Mouse (Mus musculus) CH12.LX (cell line): ENCODE measurements at regions not wholly inside any gene's neighbourhood (a gene's known extent, or its start where the extent isn't known, plus 50 kb on each side); places are given as distances from the start of the nearest gene placed in this dataset.

Source experiments
- DNase-seq: peaks from one replicate; pipeline ENCODE4 v3.0.0-alpha.2; 2013; ENCODE audit errors: extremely low read depth
- H3K27ac ChIP-seq: 2 replicates; pipeline ENCODE4 v1.5.1; 2012; ENCODE audit warnings: low read depth, mild to moderate bottlenecking, control low read depth, moderate library complexity; ENCODE audit not compliant: insufficient read depth
- H3K27me3 ChIP-seq: replicated peaks from 2 replicates; pipeline ENCODE3; 2012; ENCODE audit warnings: inconsistent platforms
- H3K36me3 ChIP-seq, 2 experiments: replicated peaks in 1 of 2; 2 replicates each; pipeline versions ENCODE3 to v1.6.1; 2012; ENCODE audit warnings: inconsistent platforms in 1 of 2, low read length in 1 of 2, mild to moderate bottlenecking in 1 of 2, mixed read lengths in 1 of 2, moderate library complexity in 1 of 2; ENCODE audit not compliant: control insufficient read depth in 1 of 2, insufficient read depth in 1 of 2
- H3K4me1 ChIP-seq, 2 experiments: 2 replicates each; pipeline ENCODE4 v1.6.1; 2012; ENCODE audit warnings: inconsistent platforms in 1 of 2, moderate library complexity in 1 of 2; ENCODE audit not compliant: insufficient read depth in 2 of 2, control insufficient read depth in 1 of 2
- H3K4me2 ChIP-seq: 2 replicates; pipeline ENCODE4 v1.6.1; 2012; ENCODE audit warnings: low read depth, mild to moderate bottlenecking, control low read depth; ENCODE audit not compliant: poor library complexity, insufficient read depth, severe bottlenecking
- H3K4me3 ChIP-seq, 3 experiments: fragments of 150-350 bp in 1 of 3; sonication (generic) in 1 of 3; replicated peaks in 1 of 3; 2 replicates each; pipeline versions ENCODE3 to v1.5.1; 2011 to 2012; ENCODE audit warnings: low read depth in 2 of 3, low read length in 2 of 3, mild to moderate bottlenecking in 2 of 3, moderate library complexity in 2 of 3, control low read depth in 1 of 3, improper control_type of control experiment in 1 of 3, inconsistent platforms in 1 of 3, mixed read lengths in 1 of 3; ENCODE audit not compliant: poor library complexity in 1 of 3
- H3K79me2 ChIP-seq: replicated peaks from 2 replicates; pipeline ENCODE4 v1.6.1; 2012; ENCODE audit warnings: mild to moderate bottlenecking, moderate library complexity; ENCODE audit not compliant: control insufficient read depth, poor library complexity, insufficient read depth, severe bottlenecking; ENCODE audit errors: extremely low read depth
- H3K9ac ChIP-seq: 2 replicates; pipeline ENCODE4 v1.6.1; 2012; ENCODE audit warnings: low read depth, mild to moderate bottlenecking, control low read depth, moderate library complexity; ENCODE audit not compliant: insufficient read depth
- H3K9me3 ChIP-seq: replicated peaks from 2 replicates; pipeline ENCODE3; 2012; ENCODE audit warnings: low read length, inconsistent platforms, mixed read lengths
- CHD1 ChIP-seq: IDR thresholded peaks from 2 replicates; pipeline ENCODE4 v1.6.1; 2012; ENCODE audit warnings: low read depth, low read length, improper control_type of control experiment, inconsistent platforms
- CHD2 ChIP-seq: IDR thresholded peaks from 2 replicates; pipeline ENCODE4 v1.6.1; 2011; ENCODE audit warnings: low read length, improper control_type of control experiment
- E2F4 ChIP-seq: IDR thresholded peaks from 2 replicates; pipeline ENCODE4 v1.6.1; 2011; ENCODE audit warnings: low read depth, low read length, improper control_type of control experiment; ENCODE audit not compliant: insufficient replicate concordance
- ELF1 ChIP-seq: IDR thresholded peaks from 2 replicates; pipeline ENCODE4 v1.6.1; 2014; ENCODE audit warnings: low read depth, mild to moderate bottlenecking, inconsistent platforms, low read length, improper control_type of control experiment
- GABPA ChIP-seq: IDR thresholded peaks from 2 replicates; pipeline ENCODE4 v1.6.1; 2012; ENCODE audit warnings: low read depth, low read length, improper control_type of control experiment, inconsistent platforms; ENCODE audit not compliant: insufficient replicate concordance
- JUN ChIP-seq: IDR thresholded peaks from 2 replicates; pipeline ENCODE4 v1.6.1; 2011; ENCODE audit warnings: low read depth, mild to moderate bottlenecking, low read length, improper control_type of control experiment, moderate library complexity; ENCODE audit not compliant: insufficient read depth
- MAFK ChIP-seq: IDR thresholded peaks from 2 replicates; pipeline ENCODE4 v1.6.1; 2011; ENCODE audit warnings: low read length, improper control_type of control experiment; ENCODE audit not compliant: insufficient replicate concordance
- MAX ChIP-seq: IDR thresholded peaks from 2 replicates; pipeline ENCODE4 v1.6.1; 2011; ENCODE audit warnings: low read length, improper control_type of control experiment
- MAZ ChIP-seq: IDR thresholded peaks from 2 replicates; pipeline ENCODE4 v1.6.1; 2012; ENCODE audit warnings: low read depth, mild to moderate bottlenecking, inconsistent platforms, low read length, improper control_type of control experiment, moderate library complexity
- MXI1 ChIP-seq: IDR thresholded peaks from 2 replicates; pipeline ENCODE4 v1.6.1; 2011; ENCODE audit warnings: mild to moderate bottlenecking, low read depth, low read length, improper control_type of control experiment
- NRF1 ChIP-seq: IDR thresholded peaks from 2 replicates; pipeline ENCODE4 v1.6.1; 2014; ENCODE audit warnings: low read depth, mild to moderate bottlenecking, inconsistent platforms, low read length, improper control_type of control experiment, moderate library complexity
- PAX5 ChIP-seq: IDR thresholded peaks from 2 replicates; pipeline ENCODE4 v1.6.1; 2012; ENCODE audit warnings: low read length, inconsistent platforms, mixed read lengths
- POLR2A ChIP-seq: IDR thresholded peaks from 2 replicates; pipeline ENCODE4 v1.6.1; 2011; ENCODE audit warnings: low read depth, mild to moderate bottlenecking, improper control_type of control experiment, low read length
- SIN3A ChIP-seq: IDR thresholded peaks from 2 replicates; pipeline ENCODE4 v1.6.1; 2012; ENCODE audit warnings: low read length, improper control_type of control experiment, inconsistent platforms
- SMC3 ChIP-seq: IDR thresholded peaks from 2 replicates; pipeline ENCODE4 v1.6.1; 2011; ENCODE audit warnings: low read depth, low read length, improper control_type of control experiment
- USF1 ChIP-seq: IDR thresholded peaks from 2 replicates; pipeline ENCODE4 v1.6.1; 2014; ENCODE audit warnings: low read depth, mild to moderate bottlenecking, inconsistent platforms, low read length, improper control_type of control experiment
- USF2 ChIP-seq: conservative IDR thresholded peaks from 2 replicates; pipeline ENCODE4 v1.6.1; 2011; ENCODE audit warnings: low read depth, low read length, improper control_type of control experiment
- ZKSCAN1 ChIP-seq: IDR thresholded peaks from 2 replicates; pipeline ENCODE4 v1.6.1; 2012; ENCODE audit warnings: low read depth, inconsistent platforms, low read length, improper control_type of control experiment, borderline replicate concordance
- dilution Hi-C: fragments of 300-500 bp; cut with MboI; formaldehyde crosslinking; loops from 2 replicates; pipeline ENCODE4 v1.14.3; 2020; ENCODE audit warnings: low sequenced_read_pairs; ENCODE audit not compliant: extremely low pct_unique_long_range_greater_than_20kb, extremely low pct_ligation_motif_present
- in situ Hi-C: fragments of 300-500 bp; cut with MboI; formaldehyde crosslinking; loops from 3 replicates; pipeline ENCODE4 v1.14.3; 2019; ENCODE audit warnings: low sequenced_read_pairs, low pct_ligation_motif_present, low pct_unique_long_range_greater_than_20kb, mixed read lengths

GRCm38 (mm10) chr8:103314279-103315022 is 529.0 kb upstream of the Cdh11 start:
- in situ Hi-C loops = no loop called here
- Histone ChIP-seq H3K79me2 (no peaks in the 10 kb centered on the region), H3K27me3 (peaks cover 3% of the 10 kb centered on the region), H3K9me3 (peaks cover 8% of the 10 kb centered on the region), H3K27ac (no peak overlapping the region), H3K4me3 (no peak overlapping the region), H3K4me1 (no peaks in the 10 kb centered on the region), H3K36me3 (no peaks in the 10 kb centered on the region), H3K9ac (no peak overlapping the region), H3K4me2 (no peak overlapping the region)
- no peak for DNase-seq
- dilution Hi-C loops = no loop called here
- no peak for TF ChIP-seq MAFK
- no peak for TF ChIP-seq USF1

- dilution Hi-C loops (no loop called here), in situ Hi-C loops (no loop called here)
- peaks cover 8% of the 10 kb centered on the region for H3K9me3 ChIP-seq
- H3K4me3 ChIP-seq = no peak overlapping the region
- H3K9ac ChIP-seq = no peak overlapping the region
- no peaks in the 10 kb centered on the region for H3K4me1 ChIP-seq
- no peaks in the 10 kb centered on the region for H3K79me2 ChIP-seq
- no peak overlapping the region for H3K27ac ChIP-seq
- DNase-seq = no peak
- H3K36me3 ChIP-seq = no peaks in the 10 kb centered on the region
- TF ChIP-seq CHD2 (no peak), E2F4 (no peak), MAX (no peak), GABPA (no peak), ZKSCAN1 (no peak), MXI1 (no peak), SIN3A (no peak), USF2 (no peak), PAX5 (no peak), CHD1 (no peak), NRF1 (no peak), MAZ (no peak), SMC3 (no peak), JUN (no peak), ELF1 (no peak), POLR2A (no peak)
- no peak overlapping the region for H3K4me2 ChIP-seq
- H3K27me3 ChIP-seq = peaks cover 3% of the 10 kb centered on the region
Measured at GRCm38 (mm10) chr8:103315742-103316141, 530.3 kb upstream of the Cdh11 start.
